Comparison of ENCODE assay signal across 10 mouse cellular contexts in the genomic region with DNA sequence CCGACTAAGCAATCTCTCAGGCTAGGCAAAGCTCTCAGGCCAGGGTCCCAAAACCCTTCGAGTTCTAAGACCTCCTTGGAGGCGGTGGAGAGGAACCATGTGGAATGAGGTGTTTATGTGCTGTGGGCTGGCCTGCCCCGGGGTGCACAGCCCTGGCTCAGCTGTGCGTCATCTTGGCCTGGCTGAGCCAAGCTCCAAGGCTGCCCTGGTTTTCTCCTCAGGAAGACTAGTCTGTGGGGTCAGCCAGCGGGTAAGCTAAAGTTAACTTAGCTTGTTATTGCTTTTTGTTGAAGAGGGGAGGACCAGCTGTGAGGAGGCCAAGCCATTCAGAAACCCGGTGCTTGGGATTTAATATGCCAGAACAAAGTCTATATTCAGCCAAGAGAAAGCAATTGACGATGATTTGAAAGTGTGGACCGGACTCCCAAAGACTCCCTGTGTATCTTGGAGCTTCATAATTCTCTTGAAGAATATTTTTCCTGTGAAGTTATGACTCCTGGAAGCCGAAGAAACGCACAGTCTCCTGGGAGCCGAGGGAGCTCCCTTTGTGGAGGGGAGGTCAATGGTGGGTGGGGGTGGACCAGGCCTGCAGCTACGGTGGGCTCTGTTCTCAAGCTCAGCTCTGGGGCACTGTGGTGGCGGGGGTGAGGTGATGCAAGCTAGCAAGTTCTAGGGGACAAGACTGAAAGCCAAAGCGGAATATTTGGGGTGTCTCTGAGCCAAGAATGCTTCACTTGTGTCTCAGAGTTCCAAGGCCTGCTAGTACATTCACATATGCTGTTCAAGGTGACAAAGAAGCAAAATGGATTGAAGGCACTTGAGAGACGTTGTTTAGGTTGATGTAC.
DNase-seq lines count a peak whose midpoint lies in the region; ATAC-seq and TF ChIP-seq lines count a peak whose summit lies in the region.
"Had no signal": no experiment of that assay in that cellular context is flagged by ENCODE, and none has a peak within 500 bp of the region (broad histone marks: within the 10 kb centered on the region; RNA-seq: fewer than 3 reads in every experiment).

No protein-coding gene starts in this region.

- no peaks in the 10 kb centered on the region for H3K36me3 ChIP-seq in heart, embryonic 13.5 days
- no peaks in the 10 kb centered on the region for H3K36me3 ChIP-seq in stomach, embryonic 14.5 days (ENCODE audit: control insufficient read depth, insufficient read depth, low read length)
- no peaks in the 10 kb centered on the region for H3K36me3 ChIP-seq in liver, postnatal 0 days (replicated peaks; ENCODE audit: insufficient read depth, low read length)
- H3K36me3 ChIP-seq: liver, embryonic 13.5 days had no signal

- TF ChIP-seq CTCF in liver, postnatal 0 days (IDR thresholded peaks at IDR 0.05; ENCODE audit: low read depth) = no peak

- H3K4me2 ChIP-seq in heart, embryonic 13.5 days = no peak overlapping the region
- no peak overlapping the region for H3K4me2 ChIP-seq in stomach, embryonic 14.5 days (replicated peaks; ENCODE audit: low read depth, low read length)
- H3K4me2 ChIP-seq in liver, postnatal 0 days (ENCODE audit: low read depth, low read length) = no peak overlapping the region
- H3K4me2 ChIP-seq: liver, embryonic 13.5 days had no signal

- WGBS in heart, embryonic 13.5 days = 78% methylated on average over 16 of the region's 16 CpGs
- WGBS in stomach, embryonic 14.5 days = 52% methylated on average over 16 of the region's 16 CpGs
- 78% methylated on average over 16 of the region's 16 CpGs for WGBS in liver, postnatal 0 days (ENCODE audit: insufficient replicate concordance)

- no peak overlapping the region for H3K4me3 ChIP-seq in heart, embryonic 13.5 days
- H3K4me3 ChIP-seq in stomach, embryonic 14.5 days (ENCODE audit: low read depth, low read length) = no peak overlapping the region
- no peak overlapping the region for H3K4me3 ChIP-seq in liver, postnatal 0 days (ENCODE audit: low read depth, low read length)
- H3K4me3 ChIP-seq: liver, embryonic 13.5 days had no signal

- no peak overlapping the region for H3K9ac ChIP-seq in heart, embryonic 13.5 days
- H3K9ac ChIP-seq in stomach, embryonic 14.5 days (replicated peaks; ENCODE audit: low read depth, low read length) = no peak overlapping the region
- H3K9ac ChIP-seq in liver, postnatal 0 days (replicated peaks) = no peak overlapping the region
- H3K9ac ChIP-seq: liver, embryonic 13.5 days had no signal

- DNase-seq in ovary, adult 18-20 months (ENCODE audit: low spot score) = peak; percentile 70
- DNase-seq in ovary, postnatal 10 days (ENCODE audit: low spot score) = no peak
- DNase-seq in kidney, postnatal 36 days = peak; percentile 37 to 38
- no peak for DNase-seq in cerebellum, adult 11 months
- DNase-seq in thymus, postnatal 0 days (ENCODE audit: low spot score) = no peak
- DNase-seq in liver, postnatal 0 days = no peak
- DNase-seq: cerebellum, adult 9-10 months; liver, embryonic 13.5 days had no signal

- no peaks in the 10 kb centered on the region for H3K9me3 ChIP-seq in heart, embryonic 13.5 days
- no peaks in the 10 kb centered on the region for H3K9me3 ChIP-seq in stomach, embryonic 14.5 days (ENCODE audit: control insufficient read depth, low read depth, low read length)
- H3K9me3 ChIP-seq in liver, postnatal 0 days (ENCODE audit: low read length) = no peaks in the 10 kb centered on the region
- H3K9me3 ChIP-seq: liver, embryonic 13.5 days had no signal

- H3K27me3 ChIP-seq in heart, embryonic 13.5 days (replicated peaks) = no peaks in the 10 kb centered on the region
- no peaks in the 10 kb centered on the region for H3K27me3 ChIP-seq in stomach, embryonic 14.5 days (ENCODE audit: control insufficient read depth, insufficient read depth, low read length)
- H3K27me3 ChIP-seq in liver, postnatal 0 days (ENCODE audit: insufficient read depth, low read length) = no peaks in the 10 kb centered on the region

- peaks cover 54% of the 10 kb centered on the region for H3K4me1 ChIP-seq in heart, embryonic 13.5 days
- peaks cover 40% of the 10 kb centered on the region for H3K4me1 ChIP-seq in stomach, embryonic 14.5 days (ENCODE audit: control insufficient read depth, insufficient read depth, low read length)
- H3K4me1 ChIP-seq in liver, postnatal 0 days (ENCODE audit: insufficient read depth) = peaks cover 8% of the 10 kb centered on the region

- no peak for ATAC-seq in heart, embryonic 13.5 days (ENCODE audit: extremely low read depth, insufficient number of reproducible peaks, low FRiP score, low TSS enrichment)
- ATAC-seq in stomach, embryonic 14.5 days (ENCODE audit: insufficient number of reproducible peaks, insufficient read depth, low FRiP score, low read depth) = peak; percentile 28; the same call in 1 of the 2 replicates
- ATAC-seq in liver, postnatal 0 days = no peak

- 0 out of 2 replicates have a peak overlapping the region, but pooled peaks have one; percentile 12 for H3K27ac ChIP-seq in heart, embryonic 13.5 days (replicated peaks)
- peak overlapping the region; percentile 79 for H3K27ac ChIP-seq in stomach, embryonic 14.5 days (ENCODE audit: low read length)
- H3K27ac ChIP-seq in liver, postnatal 0 days (ENCODE audit: low read depth) = no peak overlapping the region
- H3K27ac ChIP-seq: liver, embryonic 13.5 days had no signal

- TF ChIP-seq EP300 in liver, postnatal 0 days (IDR thresholded peaks at IDR 0.05; ENCODE audit: low read depth) = no peak

Comparison
In these comparisons a context has a peak if more than half of its experiments do, and no peak if none do; other contexts are left out.
1. DNase-seq: peak in ovary, adult 18-20 months (single experiment) and kidney, postnatal 36 days (2 of 2); none in ovary, postnatal 10 days (single experiment), cerebellum, adult 11 months (single experiment), thymus, postnatal 0 days (single experiment) and liver, postnatal 0 days (single experiment).